Mouse (Mus musculus) layer of hippocampus, adult 11-12 months (tissue): ENCODE measurements around the gene Gstm3.
"Not testable (repeated sequence)": the region's sequence is repeated elsewhere in the genome, so short reads cannot be mapped to it uniquely, and the experiment has no call there.

Source experiments
- DNase-seq: peaks from one replicate; pipeline ENCODE4 v3.0.0; 2022; ENCODE audit warnings: low spot score

Gstm3 gene

DNA sequence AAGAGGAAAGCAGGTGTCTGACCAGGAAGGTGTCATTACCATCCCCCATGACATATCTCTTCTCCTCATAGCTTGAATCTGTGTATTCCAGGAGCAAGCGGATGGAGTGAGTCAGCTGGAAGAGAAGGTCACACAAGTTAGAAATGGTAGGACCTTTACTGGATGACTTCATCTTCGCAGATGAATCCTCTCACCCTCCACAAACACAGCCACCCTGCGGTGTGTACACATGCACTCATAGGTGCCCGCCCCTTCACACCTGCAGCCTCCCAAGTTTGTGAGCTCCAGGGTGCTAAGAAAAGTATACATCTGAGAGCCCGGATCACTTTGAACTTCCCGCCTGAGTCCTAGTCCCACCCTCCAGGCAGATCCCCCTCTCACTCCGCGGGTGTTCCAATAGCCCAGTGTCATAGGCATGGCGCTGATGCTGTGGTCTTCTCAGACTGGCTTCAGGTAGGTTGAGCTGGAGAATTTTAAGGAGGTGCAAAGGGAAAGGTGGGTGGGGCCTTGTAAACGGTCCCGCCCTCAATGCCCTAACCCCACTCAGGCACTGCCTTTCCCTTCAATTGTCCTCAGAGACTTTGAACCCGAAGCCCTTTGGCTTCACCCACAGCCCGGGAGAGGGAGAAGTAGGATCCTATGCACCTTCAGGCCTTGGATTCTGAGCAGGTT lies at the start of gene Gstm3:
Gene Gstm3, minus strand, starts transcription at position 560 of the 672 bp plus-strand sequence.
- DNase-seq, result no peak

DNA sequence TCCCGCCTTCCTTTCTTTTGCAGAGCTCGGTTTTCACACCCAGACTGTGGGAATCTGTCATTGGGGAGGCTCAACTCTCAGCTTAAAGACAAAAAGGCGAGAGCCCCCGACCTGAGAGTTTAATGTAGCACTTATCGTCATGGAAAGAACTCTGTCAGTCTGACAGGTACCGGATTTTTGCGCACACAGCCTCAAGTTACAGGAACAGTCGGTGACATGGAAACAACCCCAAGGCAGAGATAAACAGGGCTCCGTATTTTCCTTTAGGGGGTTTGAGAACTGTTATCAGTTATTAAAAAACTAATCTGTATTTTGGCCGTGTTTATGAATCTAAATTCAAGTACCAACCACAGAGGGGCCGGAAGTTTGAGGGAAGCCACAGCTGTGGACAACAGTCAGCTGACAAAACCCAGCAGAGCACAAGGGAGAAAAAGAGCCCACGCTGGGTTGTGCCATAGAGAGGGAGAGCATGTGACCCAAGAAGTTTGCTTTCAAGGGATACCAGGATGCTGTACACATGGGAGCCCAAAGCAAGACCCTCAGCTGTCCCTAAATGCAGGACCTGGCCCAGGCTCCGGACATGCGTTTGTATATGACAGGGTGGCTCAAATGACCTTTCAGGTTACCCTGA lies 49.2 kb upstream of the Gstm3 start:
- no peak for DNase-seq

DNA sequence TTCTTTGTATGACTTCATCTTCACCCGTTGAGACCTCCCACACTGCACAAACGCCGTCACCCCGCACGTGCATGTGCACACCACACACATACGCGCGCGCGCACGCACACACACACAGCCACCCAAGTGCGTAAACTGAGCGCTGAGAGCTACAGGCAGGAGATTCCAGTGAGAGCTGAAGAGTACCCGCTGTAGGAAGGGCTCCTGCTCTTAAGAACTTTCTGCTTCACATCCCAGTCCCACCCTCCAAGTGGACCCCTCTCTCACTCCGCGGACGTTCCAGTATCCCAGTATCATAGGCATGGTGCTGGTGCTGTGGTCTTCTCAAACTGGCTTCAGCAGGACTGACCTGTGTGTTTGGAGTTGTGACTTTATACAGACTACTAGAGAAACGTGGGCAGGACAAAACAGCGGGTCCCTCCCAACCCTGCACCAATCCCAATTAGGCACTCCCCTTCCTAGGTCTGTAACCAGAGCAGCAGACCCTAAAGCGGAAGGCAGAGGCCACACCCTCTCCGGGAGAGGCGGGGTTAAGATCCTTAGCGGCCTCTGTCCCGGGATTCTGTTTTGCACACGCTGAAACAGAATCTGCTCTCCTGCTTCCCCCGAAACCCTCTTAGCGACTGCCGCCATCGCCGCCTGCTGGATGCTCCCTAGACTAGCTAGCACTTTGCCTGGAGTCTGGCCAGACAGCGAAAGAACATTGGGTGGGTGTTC lies 48.5 kb upstream of the Gstm3 start, which contains the start of gene Gstm1:
Gene Gstm1, minus strand, starts transcription at position 501 of the 717 bp plus-strand sequence.
- DNase-seq, result peak; percentile 94

DNA sequence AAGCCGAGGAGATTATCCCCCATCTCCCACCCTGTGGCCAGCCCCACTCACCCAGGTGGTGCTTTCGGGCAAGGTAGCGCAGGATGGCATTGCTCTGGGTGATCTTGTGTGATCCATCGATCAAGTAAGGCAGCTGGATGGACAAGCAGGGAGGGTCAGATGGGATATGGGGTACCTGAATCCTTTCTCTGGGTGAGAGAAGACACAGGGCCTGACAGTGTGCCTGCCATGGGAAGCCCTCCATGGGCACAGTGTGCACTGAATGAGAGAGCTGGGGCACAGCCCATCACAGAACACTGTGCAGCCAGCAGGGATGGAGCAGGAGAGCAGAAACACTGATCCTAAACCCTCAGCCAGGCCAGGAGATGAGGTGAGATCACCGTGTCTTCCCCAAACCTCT lies 47.4 kb upstream of the Gstm3 start:
- not testable (repeated sequence) for DNase-seq

DNA sequence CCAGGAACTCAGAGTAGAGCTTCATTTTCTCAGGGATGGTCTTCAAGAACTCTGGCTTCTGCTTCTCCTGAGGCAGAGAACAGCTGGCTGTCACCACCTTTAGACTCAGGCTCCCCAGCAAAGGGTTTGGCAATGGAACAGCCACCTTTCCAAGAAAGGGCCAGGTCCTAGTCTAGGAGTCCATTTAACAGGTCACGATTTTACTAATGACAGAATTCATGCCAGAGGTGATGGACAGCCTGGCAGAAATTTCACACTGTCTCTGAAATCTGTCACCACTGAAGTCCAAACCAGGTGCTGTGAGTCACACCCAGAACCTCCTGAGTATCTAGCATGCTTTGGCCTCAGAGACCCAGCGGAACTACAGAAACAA lies 45.9 kb upstream of the Gstm3 start:
- DNase-seq, result no peak

DNA sequence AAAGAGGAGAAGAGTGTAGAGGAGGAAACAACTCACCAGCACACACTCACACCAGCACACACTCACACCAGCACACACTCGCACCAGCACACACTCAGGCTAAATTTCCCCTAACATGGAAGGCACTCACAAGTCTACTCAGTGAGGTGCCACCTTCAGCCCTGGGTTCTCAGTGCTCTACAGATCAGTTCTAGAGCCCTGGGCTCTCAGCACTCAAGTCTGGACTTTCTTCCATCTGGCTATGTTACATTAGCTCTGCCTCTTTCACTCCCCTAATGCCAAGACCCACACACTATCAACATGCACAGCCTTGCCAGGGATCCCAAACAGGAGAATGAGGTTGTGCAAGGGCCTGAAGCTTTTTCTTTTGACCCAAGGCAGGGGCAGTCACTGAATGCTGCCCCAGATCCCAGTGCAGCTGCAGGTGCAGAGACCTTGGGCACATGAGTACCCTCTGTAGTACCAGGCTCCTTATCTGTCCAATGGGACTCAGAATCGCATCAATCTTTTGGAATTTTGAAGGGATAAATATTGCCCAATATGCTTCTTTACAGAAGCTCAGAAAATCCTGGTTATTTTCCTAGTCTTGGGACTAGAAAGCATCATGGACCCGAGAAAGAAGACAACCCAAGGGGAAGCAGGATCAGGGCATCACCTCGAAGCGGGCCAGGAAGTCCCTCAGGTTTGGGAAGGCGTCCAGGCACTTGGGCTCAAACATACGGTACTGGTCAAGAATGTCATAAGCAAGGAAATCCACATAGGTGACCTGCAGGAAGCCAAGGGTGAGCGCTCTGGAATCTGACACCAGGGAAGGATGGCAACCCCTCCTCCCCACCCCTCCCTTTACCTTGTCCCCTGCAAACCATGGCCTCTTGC lies 45.3 kb upstream of the Gstm3 start:
- no peak for DNase-seq

DNA sequence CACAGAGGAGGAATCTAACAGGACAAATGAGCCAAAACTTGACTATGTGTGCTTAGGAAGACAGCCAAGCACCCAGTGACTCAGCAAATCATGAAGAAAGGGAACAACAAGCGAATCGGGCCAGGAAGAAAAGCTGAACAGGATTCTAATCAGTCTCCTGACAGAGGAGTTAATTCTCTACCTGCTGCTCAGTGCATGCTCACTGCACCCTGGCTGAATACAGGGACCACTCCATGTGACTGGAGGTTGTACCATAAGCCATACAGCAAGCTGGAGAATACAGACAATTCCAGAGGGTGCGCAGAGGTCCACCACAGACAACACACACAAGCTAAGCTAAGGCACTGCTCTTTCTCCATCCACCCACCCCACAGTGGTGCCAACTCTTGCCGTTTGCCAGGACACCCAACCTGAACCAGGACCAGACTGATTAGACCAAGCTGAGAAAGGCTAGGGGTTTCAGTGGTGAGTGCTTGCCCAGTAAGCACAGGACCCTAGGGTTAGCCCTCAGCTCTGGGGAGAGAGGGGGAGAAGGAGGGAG lies 44.3 kb upstream of the Gstm3 start:
- peak; percentile 68 for DNase-seq

GRCm38 (mm10) chr3:108011558-108011957 lies 42.5 kb upstream of the Gstm3 start:
- DNase-seq, result no peak

DNA sequence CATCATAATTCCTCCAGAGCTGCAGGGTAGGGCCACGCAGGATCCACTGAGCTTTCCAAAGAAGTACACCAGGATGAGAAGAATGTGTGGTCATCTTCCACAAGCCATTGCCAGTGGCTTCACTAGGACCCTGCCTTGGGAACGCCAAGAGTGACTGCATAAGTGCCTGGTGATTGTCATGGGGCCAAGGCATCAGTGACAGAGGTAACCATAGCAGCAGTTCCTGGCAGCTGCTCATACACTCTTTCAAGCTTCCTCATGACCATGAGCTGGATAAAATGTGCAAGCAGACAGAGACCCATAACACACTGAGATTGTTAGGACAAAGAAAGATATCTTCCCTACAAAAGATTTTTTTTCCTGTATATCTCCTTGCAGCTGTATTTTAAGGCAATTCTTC lies 41.2 kb upstream of the Gstm3 start:
- peak; percentile 49 for DNase-seq

DNA sequence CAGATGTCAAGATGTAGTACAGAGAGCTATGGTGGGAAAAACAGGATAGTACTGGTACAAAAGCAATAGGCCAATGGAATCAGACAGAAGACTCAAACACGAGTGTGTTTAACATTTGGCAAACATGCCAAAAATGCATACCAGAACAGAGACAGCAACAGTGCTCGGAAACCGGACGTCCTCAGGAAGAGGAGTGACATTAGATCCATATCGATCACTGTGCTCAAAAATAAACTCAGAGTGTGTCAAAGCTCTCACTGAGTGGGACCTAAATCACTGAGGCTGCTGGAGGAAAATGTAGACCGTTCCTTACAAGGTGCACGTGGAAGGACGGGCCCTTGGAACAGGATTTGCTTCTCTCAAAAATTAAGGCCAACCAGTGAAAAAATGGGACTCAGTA lies 32.9 kb upstream of the Gstm3 start:
- DNase-seq, result no peak

GRCm38 (mm10) chr3:107999491-107999890 lies 30.4 kb upstream of the Gstm3 start:
- DNase-seq, result no peak

DNA sequence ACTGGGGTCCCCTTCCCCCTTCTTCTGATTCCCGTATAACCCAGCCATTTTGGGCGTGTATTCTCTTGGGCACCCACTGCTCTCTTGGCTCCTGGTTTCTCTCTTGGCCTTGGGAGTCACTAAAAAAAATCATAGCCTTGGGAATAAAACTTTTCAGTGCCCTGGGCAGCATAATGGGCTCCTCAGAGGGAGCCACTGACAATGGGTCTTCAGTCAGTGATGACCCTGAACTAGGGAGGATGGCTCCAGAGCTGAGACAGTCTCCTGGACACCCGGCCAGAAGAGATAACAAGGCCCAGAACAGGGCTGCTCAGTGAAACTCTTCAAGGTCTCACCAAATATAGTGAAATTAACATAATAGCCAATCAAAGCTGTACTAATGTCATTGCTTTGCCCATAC lies 29.5 kb upstream of the Gstm3 start:
- DNase-seq, result no peak

DNA sequence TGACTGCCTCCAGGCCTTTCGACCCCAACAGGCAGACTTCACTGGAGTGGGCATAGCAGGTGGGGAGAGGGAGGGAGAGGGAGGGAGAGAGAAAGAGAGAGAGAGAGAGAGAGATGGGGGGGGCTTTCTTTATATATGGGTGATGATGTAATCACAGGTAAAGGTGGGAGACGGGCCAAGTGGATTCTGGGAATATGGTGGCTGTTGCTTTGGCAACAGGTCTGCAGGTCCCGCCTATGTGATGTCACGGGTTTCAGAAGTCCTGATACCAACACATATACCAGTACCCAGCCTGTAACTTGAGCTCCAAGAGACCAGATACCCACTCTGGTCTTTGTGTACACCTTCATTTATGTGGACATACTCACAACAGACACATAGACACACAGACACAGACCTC lies 27.5 kb upstream of the Gstm3 start:
- DNase-seq, result no peak

GRCm38 (mm10) chr3:107995974-107996373 lies 26.9 kb upstream of the Gstm3 start:
- DNase-seq, result not testable (repeated sequence)

DNA sequence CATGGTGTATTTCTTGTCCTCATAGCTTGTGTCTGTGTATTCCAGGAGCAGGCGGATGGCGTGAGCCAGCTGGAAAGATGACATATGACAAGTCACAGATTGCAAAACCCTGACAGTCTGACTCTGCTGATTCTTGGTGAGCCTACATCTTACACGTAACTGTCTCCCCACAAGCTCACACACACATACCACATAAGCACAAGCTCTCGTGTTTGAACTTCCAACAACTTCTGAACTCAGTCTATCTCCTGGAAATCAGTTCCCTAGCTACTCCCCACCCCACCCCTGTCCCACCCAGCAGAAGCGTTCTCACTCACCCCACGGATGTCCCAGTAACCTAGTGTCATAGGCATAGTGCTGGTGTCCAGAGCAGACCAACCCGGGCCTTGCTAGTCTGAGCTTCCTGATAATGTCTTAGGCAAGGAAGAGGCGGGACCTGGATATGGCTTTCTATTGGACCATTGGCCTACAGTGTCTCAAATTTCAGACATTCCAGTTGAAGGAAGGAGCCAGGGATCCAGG lies 17.0 kb upstream of the Gstm3 start, which contains the start of gene Gstm2:
Gene Gstm2, minus strand, starts transcription at position 413 of the 522 bp plus-strand sequence.
- no peak for DNase-seq

DNA sequence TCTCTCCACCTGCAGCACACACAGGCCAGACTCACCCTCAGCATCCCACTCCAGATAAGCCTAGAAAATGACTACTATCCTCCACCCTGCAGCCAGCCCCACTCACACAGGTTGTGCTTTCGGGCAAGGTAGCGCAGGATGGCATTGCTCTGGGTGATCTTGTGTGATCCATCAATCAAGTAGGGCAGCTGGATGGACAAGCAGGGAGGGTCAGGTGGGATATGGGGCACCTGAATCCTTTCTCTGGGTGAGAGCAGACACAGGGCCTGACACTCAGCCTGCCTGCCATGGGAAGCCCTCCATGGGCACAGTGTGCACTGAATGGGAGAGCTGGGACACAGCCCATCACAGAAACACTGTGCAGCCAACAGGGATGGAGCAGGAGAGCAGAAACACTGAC lies 16.1 kb upstream of the Gstm3 start:
- DNase-seq, result not testable (repeated sequence)

- DNase-seq, result no peak
These were observed 15.4 kb upstream of the Gstm3 start for GRCm38 (mm10) chr3:107984471-107984870.

DNA sequence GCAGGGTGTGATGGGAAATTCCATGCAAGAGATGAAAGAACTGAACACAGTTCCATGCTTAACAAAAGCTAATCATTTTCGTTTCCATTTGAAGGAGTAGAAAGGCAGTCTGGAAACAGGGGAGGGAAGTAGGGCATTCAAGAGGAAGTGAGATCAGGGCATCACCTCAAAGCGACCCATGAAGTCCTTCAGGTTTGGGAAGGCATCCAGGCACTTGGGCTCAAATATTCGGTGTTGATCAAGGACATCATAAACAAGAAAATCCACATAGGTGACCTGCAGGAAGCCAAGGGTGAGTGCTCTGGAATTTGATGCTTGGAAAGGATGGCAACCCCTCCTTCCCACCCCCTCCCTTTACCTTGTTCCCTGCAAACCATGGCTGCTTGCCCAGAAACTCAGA lies 14.7 kb upstream of the Gstm3 start:
- DNase-seq, result no peak

GRCm38 (mm10) chr3:107982726-107983125 lies 13.6 kb upstream of the Gstm3 start:
- DNase-seq, result no peak

DNA sequence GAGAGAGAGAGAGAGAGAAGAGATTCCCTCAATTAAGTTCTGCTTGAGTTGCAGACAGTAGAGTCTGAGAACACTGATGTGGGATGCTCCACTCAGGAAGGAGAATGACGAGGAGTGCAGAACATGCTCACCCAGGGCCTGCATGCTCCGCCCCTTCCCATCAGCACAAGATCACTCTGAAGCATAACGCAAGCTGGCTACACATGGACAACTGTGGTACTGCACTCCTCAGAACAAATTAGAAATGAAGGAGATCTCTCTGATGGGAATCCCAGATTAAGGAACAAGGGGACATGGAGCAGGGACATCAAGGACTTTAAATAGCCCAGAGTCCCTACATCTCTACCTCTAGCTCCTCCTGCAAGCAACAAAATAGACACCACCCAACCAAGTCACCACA lies 12.2 kb upstream of the Gstm3 start:
- no peak for DNase-seq

DNA sequence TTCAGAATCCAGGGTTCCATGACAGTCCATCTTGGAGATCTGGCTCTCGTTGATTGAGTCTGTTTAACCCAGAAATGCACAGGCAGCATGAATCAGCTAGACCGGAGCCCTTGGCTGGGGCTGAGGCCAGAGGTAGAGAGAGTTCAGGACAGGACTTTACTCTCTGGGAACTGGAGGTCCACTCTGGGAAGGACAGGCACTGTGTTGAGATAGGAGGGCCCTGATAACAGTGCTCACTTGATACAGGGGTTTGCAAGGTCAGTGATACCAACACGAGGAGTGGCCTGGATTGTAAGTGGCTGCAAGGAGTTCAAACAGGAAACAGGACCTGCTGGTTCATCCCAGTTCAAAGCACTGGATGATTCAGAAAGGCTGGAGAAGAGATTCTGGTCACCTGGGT lies 8.6 kb upstream of the Gstm3 start:
- DNase-seq, result no peak

- DNase-seq, result no peak
These were observed 5.2 kb upstream of the Gstm3 start for GRCm38 (mm10) chr3:107974237-107974636.
